Mouse (Mus musculus) yolk sac, embryonic 10.5 days (tissue): ENCODE measurements around the gene Olfr504.
"Not testable (repeated sequence)": the region's sequence is repeated elsewhere in the genome, so short reads cannot be mapped to it uniquely, and the experiment has no call there.

Experiments used
- DNase-seq: peaks from one replicate; pipeline ENCODE4 v3.0.0-alpha.2; 2017; ENCODE audit warnings: low spot score

The Olfr504 gene

GRCm38 (mm10) chr7:108565693-108566092 lies at the start of gene Olfr504:
Gene Olfr504, minus strand, starts transcription at chr7:108565793.
- no peak for DNase-seq

- no peak for DNase-seq
These were observed 48.5 kb upstream of the Olfr504 start for GRCm38 (mm10) chr7:108614110-108614509.

GRCm38 (mm10) chr7:108610487-108610886 lies 44.9 kb upstream of the Olfr504 start, which contains the start of gene Olfr506:
Gene Olfr506, plus strand, starts transcription at chr7:108610787.
- DNase-seq, result no peak

GRCm38 (mm10) chr7:108601916-108602315 lies 36.3 kb upstream of the Olfr504 start:
- not testable (repeated sequence) for DNase-seq

- DNase-seq, result no peak
These were observed 24.2 kb upstream of the Olfr504 start for GRCm38 (mm10) chr7:108589797-108590196.

GRCm38 (mm10) chr7:108544227-108544626 lies 21.4 kb downstream of the Olfr504 start, which contains the start of gene Olfr503:
Gene Olfr503, plus strand, starts transcription at chr7:108544527.
- not testable (repeated sequence) for DNase-seq

GRCm38 (mm10) chr7:108542416-108542815 lies 23.2 kb downstream of the Olfr504 start:
- no peak for DNase-seq

GRCm38 (mm10) chr7:108524965-108525364 lies 40.6 kb downstream of the Olfr504 start, which contains the start of gene Olfr502:
Gene Olfr502, minus strand, starts transcription at chr7:108525065.
- DNase-seq, result no peak
